Mouse (Mus musculus): ENCODE measurements around the gene Arhgdig.

DNA sequence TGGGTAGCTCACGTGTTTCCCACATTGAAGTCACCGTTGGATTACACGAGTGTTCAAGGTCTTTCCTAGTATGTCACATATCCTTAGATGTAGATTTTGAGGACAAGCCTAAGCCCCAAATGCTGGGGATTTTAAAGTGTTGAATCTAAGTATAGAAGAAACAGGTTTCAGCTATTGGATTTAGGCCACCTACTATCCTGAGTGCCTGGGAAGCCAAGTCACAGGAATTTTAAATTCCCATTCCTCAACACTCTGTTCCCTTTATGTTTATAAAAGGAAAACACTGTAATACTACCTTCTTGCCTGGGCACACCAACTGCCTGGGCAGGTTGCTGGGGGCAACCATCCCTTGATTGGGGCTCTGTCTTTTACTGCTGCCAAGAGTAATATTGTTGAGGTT, 26.4 kb downstream of the Arhgdig start:
- TF ChIP-seq ELF1 (IDR thresholded peaks at IDR 0.05; ENCODE audit: low read depth, low read length) (no peak), EP300 (IDR thresholded peaks at IDR 0.05; ENCODE audit: low read length) (no peak), CTCF (conservative IDR thresholded peaks at IDR 0.05 in 1 of 2, IDR thresholded peaks at IDR 0.05 in 1 of 2; ENCODE audit: low read depth in 2 of 2, low read length in 2 of 2) (no peak), JUN (IDR thresholded peaks at IDR 0.05; ENCODE audit: insufficient read depth, low read depth, low read length) (no peak), CHD1 (IDR thresholded peaks at IDR 0.05; ENCODE audit: low read depth, low read length) (no peak), TCF12 (IDR thresholded peaks at IDR 0.05; ENCODE audit: low read depth, low read length) (no peak)
